ENCODE assay signal across 15 mouse cellular contexts in the genomic region with DNA sequence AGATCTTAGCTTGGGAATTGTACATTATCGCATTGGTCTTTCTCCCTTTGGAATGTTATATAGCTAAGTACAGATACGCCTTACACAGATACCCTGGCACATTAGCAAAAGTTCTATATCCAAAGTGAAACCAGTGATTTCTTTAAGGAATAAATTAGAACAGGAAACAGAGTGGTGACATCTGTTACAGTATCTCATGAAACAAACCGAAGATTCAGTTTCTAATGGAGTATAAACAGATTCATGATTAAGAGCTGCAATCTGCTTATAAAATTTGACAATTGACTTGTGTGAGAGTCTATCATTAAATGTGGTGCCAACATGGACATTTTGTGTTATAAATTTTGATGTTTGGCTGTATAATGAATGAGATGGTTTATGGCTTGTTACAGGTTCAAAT.
"Had no signal": no experiment of that assay in that cellular context is flagged by ENCODE, and none has a peak within 500 bp of the region (broad histone marks: within the 10 kb centered on the region; RNA-seq: fewer than 3 reads in every experiment).

No protein-coding gene starts in this region.

- H3K27ac ChIP-seq: neural tube, embryonic 13.5 days; neural tube, embryonic 15.5 days; stomach, embryonic 15.5 days; stomach, postnatal 0 days had no signal

- H3K27me3 ChIP-seq: neural tube, embryonic 13.5 days; neural tube, embryonic 15.5 days; stomach, embryonic 15.5 days had no signal

- H3K4me3 ChIP-seq: neural tube, embryonic 13.5 days; neural tube, embryonic 15.5 days; stomach, embryonic 15.5 days had no signal

- H3K9me3 ChIP-seq: neural tube, embryonic 13.5 days; neural tube, embryonic 15.5 days; stomach, embryonic 15.5 days had no signal

- H3K4me2 ChIP-seq: neural tube, embryonic 13.5 days; neural tube, embryonic 15.5 days; stomach, embryonic 15.5 days had no signal

- H3K36me3 ChIP-seq: neural tube, embryonic 13.5 days; neural tube, embryonic 15.5 days; stomach, embryonic 15.5 days had no signal

- DNase-seq: retina, postnatal 1 day; right cerebral cortex, adult 18-20 months; right cerebral cortex, postnatal 14 days; right cerebral cortex, postnatal 25 days; right cerebral cortex, postnatal 4 days; spleen, adult 18-20 months; thymus, adult 18-20 months; thymus, adult 2 months; thymus, postnatal 14 days; thymus, postnatal 25 days; thymus, postnatal 36 days had no signal

- H3K4me1 ChIP-seq: neural tube, embryonic 13.5 days; neural tube, embryonic 15.5 days; stomach, embryonic 15.5 days had no signal

- H3K9ac ChIP-seq: neural tube, embryonic 13.5 days; neural tube, embryonic 15.5 days; stomach, embryonic 15.5 days had no signal
